Mouse (Mus musculus) megakaryocyte-erythroid progenitor cell, adult 5-6 weeks (primary cell): ENCODE data around the gene Fgfr2. TPM values are rescaled to one million over a fixed set of nuclear protein-coding genes. Genes with fewer than 3 reads are reported as not detected.

Source experiments
- ATAC-seq: replicated peaks from 2 replicates; pipeline ENCODE4 v1.8.0; 2016; ENCODE audit warnings: mild to moderate bottlenecking, inconsistent platforms; ENCODE audit not compliant: severe bottlenecking, poor library complexity, low FRiP score, low TSS enrichment
- total RNA-seq, 2 experiments: library from RNA; stranded (forward) in 1 of 2; stranded (reverse) in 1 of 2; fragments of 200-1000, 215-1000 nt in 1 of 2; fragments of >200 nt in 1 of 2; fragmentation: Nextera tagmentation in 1 of 2; gene quantifications; 2 replicates each; pipeline ENCODE4 v1.2.3; 2014 to 2017

The Fgfr2 gene
- total RNA-seq, 2 experiments from 2014 or later = not detected

DNA sequence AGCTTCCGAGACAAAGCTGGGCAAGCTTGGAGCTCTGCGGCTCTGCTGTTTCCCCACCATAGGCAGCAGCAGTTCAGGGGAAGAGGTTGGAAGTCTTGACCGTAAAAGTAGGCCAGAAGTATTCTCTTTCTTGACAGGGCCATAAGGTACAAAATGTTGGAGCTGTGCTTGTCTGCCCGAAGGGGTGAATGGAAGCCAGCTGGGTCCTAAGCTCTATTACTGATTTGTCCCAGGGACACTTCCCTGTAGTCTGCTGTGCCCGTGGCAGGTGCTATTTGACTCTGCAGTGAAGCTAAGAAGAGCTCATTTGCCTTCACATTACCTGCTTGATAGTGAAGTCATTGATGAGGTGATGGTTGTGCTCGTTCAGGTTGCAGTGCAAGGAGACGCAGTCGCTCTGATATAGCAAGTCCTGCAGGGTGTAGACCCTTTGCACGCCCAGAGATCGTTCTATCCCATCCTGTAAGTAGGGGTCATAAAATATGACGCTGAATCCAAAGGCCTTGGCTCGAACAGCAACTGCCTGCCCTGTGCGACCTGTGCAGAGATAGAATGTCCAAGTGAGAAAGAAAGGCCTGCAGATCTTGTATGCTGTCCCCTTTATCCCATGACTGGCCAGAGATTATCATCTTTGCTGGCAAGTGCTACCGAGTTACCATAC lies 131.8 kb downstream of the Fgfr2 start:
- no peak for ATAC-seq

DNA sequence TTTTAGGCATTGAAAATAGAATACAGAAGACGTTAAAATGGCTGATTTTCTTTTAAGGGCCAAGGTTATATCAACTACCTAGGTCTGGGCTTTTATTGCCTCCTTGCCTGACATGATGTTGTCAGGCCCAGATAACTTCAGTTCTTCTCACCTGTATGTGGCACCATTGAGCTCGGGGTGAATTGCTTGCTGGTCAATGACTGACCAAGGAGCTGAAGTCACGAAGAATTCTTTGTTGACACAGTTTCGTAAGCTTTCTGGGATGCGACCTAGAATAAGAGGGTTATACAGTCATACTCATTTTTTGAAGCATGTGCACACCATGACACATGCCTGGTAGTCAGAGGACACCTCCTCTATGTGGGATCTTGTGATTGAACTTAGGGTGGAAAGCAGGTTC lies 133.3 kb downstream of the Fgfr2 start:
- ATAC-seq = no peak

DNA sequence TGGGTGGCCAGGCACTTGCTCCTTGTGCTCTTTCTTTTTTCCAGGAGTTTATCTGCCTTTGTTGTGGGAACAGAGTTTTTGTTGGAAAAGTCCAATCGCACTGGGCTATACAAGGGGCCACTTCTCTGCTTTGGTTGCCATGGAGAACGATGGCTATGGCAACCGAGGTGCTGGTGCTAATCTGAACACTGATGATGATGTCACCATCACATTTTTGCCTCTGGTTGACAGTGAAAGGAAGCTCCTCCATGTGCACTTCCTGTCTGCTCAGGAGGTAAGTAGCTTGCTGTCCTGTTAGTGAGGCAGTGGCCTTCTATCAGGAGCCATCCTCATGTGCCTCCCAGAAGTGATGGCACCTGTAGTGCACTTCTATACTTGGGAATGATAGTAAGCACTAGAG lies 140.5 kb downstream of the Fgfr2 start:
- no peak for ATAC-seq

DNA sequence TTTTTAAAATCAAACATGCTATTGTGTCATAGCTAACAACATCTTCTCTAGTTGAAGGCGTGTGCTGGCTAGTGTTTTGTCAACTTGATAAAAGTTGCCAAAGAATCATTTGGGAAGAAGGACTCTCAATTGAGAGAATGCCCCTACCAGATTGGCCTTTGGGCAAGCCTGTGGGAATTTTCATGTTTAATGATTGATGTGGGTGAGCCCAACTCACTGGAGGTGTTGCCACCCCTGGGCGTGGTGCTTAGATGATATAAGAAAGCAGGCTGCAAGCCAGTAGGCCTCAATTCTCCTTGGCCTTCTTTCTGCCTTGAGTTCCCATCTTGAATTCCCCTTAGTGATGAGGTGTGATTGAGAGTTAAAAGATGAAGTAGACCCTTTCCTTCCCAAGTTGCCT lies 145.2 kb downstream of the Fgfr2 start:
- no peak for ATAC-seq

DNA sequence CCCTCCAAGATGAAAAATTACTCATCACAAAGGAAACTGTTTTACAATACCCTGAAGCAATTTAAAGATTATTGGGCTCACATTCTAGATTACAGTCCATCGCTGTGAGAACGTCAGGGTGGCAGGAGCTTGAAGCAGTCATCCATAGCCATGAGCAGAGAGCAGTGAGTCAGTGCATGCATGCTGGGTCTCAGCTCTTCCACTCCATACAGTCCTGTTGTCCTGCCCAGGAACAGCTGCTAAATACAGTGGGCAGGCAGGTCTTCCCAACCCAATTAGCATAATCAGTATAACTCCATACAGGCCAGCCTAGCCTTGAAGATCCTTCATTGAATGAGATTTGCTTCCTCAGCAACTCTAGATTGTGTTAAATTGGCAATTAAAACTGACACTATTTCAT lies 147.1 kb downstream of the Fgfr2 start:
- no peak for ATAC-seq

DNA sequence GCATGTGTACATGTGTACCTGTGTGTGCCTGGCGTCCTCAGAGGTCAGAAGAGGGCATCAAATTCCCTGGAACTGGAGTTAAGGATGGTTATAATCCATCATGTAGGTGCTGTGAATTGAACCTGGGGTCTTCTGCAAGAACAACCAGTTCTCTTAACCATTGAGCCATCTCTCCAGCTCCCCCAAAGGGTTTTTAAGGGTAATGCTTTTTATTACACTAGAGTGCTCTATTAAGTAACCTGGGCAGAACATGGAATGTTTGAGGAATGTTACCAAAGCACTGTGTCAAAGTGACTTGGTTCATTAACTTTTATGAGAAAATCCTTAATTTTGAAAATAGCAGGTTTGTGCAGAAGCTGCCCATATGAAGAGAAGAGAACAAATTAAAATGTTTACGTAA lies 151.1 kb downstream of the Fgfr2 start:
- no peak for ATAC-seq

DNA sequence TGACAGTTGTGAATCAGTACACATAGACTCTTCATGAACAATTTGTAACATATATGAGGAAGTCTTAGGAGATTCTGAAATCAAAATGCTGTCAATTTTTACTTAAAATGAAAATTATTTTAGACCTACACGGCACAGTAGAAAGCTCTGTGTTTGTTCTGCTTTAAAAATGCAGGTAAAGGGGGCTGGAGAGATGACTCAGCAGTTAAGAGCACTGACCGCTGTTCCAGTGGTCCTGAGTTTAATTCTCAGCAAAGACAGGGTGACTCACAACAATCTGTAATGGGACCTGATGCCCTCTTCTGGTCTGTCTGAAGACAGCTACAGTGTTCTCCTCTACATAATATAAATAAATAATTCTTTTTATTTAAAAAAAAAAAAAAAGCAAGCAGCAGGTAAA lies 157.4 kb downstream of the Fgfr2 start:
- no peak for ATAC-seq

DNA sequence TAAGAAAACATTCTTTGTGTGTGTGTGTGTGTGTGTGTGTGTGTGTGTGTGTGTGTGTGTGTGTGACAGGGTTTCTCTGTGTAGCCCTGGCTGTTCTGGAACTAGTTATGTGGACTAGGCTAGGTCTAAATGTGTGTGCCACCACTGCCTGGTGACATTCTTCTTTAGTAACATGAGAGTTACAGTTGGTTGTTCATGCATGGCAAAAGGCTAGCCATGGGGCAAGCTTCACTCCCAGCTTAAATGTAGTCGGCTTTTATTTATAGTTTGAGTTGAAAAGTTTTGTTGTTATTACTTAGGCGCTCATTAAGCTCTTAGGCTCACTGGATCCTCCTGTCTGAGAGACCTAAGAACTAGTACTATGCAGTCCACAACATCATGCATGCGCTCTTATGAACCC lies 158.8 kb downstream of the Fgfr2 start:
- ATAC-seq = no peak

DNA sequence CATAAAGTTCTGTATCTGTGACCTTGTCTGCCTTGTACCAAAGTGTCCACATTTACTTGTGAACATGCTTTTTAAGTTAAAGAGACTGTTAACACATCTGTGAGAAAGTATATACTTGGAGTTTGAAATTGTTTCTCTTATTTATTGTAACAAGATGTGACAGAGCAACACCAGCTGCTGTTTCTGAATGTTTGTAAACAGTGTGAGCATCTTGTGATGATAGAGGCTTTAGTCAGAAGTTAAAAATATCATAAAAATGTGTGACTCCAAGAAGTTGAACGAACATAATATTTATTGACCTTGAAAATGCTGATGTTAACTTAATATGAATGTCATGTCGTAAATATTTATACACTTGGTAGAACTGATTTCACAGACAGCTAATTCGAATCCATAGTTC lies 172.5 kb downstream of the Fgfr2 start:
- no peak for ATAC-seq

DNA sequence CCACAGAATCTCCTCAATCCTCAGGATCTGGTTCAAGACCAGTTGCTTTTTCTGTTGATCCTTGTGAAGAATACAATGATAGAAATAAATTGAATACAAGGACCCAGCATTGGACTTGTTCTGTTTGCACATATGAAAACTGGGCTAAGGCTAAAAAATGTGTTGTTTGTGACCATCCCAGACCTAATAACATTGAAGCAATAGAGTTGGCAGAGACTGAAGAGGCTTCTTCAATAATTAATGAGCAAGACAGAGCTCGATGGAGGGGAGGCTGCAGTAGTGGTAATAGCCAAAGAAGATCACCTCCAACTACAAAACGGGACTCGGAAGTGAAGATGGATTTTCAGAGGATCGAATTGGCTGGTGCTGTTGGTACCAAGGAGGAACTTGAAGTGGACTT lies 173.2 kb downstream of the Fgfr2 start:
- ATAC-seq = no peak

DNA sequence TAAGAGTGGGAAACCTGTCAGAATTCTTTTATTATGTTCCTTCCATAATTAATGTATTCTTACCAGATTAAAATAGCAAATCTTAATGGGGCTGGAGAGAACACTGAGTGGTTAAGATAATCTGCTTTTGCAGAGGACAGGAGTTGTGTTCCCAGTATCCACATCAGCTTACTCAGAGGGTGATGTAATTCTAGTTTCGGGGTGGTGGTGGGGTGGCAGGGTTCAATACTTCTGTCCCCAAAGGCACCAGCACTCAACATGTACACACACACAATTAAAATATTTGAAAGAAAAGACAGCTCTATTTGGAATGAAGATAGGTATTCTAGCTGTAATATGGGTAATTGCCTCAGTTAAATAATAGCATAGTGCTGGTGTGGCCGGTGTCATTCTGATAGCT lies 182.6 kb downstream of the Fgfr2 start:
- ATAC-seq = no peak

DNA sequence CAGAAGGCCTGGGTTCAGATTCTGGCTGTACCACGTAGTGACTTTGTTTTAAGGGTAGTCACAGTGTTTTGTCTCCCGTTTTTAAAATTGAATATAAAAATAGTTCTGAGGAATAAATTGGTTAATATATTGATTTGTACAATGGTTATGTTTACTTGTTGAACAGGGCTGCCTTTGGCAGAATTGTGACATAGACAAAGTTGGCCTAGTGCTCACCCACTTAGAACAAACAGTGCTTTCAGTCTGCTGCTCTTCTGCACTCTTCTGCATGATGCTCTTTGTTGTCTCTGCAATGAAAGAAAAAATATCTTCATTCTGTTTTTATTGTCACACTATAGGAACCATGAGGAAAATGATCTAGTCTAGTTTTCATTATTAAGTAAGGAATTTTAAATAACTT lies 184.0 kb downstream of the Fgfr2 start:
- no peak for ATAC-seq

DNA sequence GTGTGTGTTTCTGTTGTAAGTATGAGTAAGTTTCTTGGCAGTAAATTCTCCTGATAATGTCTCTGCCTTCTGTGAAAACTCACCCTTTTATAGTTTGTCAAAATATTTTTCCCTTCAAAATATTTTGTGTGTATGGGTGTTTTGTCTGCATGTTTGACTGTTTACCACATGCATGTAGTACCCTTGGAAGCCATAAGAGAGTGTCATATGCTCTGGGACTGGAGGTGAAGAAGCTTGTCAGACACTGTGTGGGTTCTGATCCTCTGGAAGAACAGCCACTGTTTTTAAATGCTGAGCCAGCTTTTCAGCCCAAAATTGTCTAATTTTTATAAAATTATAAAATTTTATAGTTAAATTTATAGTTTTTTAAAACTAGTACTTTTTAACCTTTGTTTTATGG lies 188.4 kb downstream of the Fgfr2 start:
- no peak for ATAC-seq

DNA sequence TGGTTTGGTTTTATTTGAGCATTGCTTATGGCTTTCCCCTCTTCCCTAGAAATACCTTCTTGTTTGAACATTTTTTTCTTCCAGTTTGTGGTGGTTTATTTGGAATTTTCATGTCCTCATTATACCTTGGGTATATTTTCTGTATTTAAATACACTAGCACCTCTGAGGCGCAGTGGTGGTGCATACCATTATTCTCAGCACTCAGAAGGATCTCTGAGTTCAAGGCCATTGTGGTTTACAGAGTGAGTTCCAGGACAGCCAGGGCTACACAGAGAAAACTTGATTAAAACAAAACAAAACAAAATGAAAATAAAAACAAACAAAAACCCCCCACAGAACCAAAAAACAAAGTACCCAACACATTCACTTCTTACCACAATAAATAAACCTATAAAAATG lies 189.8 kb downstream of the Fgfr2 start:
- ATAC-seq = no peak

DNA sequence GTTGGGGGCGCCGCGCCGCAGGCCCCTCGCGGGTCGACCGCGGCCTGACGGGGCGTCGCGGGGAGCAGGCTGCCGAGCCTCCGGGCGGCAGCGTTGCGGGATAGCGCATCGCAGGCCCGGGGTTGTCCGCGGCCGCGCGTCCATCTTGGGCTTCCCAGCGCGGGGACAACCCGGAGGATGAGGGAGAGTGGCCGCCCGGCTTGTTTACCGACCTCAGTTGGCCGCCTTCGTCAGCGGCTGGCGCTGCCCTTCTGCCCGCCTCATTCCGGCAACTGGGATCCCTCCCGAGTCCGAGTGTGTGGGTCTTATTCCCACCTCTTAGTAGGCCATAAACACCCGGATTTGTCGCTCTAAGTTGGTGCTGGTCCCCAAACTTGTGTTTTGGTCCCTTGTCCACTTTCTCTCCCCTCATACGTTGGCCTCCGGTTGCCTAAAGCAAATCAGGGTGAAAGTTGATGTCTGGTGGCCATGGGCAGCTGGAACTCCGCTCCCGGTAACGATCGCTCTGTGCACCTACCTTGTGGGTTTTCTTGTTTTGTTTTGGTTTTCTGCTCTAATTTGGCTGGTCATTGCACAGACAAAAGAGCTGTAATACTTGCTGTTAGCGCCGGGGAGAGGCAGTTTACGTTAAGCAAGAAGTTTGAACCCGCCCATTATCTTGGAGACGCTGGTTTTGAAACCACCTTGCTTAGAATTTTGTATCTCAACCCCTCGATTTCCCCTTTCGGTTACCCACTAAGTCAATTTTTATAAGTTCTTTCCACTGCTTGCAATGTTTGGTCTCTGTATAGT lies 191.4 kb downstream of the Fgfr2 start:
- ATAC-seq = peak; percentile 46

DNA sequence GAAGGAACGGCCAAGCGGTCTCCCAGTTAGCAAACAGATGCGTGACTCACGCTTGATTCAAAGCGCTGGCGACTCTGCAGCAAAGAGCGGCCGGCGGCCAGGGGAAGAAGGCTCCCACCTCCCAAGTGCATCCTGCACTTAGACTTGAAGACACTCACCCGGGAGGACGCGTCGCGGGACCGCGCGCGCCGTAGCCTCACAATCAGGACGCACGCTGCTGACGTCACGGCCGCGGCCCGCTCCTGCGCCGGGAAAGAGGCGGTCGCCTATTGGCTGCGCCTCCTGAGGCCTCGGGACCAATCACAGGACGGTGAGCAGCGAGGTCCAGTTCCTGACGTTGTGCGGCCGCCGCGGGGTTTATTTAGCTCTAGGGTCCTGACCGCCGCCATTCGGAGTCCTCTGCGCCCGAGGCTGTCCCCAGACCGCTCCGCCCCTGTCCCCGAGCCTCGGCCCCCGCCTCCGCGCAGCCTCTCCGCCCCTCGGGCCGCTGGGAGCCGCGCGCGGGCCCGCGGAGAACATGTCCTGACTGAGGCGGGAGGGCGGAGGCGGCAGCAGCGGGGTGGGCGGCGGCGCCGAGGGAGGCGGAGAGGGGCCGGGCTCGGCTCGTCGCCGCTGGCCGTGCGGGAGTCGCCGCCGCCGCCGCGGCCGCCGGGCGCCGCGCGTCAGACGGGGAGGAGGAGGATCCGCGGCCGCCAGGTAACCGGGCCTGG lies 192.1 kb downstream of the Fgfr2 start, which contains the start of gene Zranb1:
Zranb1 (plus strand) TSS at position 293 of the 710 bp plus-strand sequence.
- ATAC-seq = peak; percentile 93

DNA sequence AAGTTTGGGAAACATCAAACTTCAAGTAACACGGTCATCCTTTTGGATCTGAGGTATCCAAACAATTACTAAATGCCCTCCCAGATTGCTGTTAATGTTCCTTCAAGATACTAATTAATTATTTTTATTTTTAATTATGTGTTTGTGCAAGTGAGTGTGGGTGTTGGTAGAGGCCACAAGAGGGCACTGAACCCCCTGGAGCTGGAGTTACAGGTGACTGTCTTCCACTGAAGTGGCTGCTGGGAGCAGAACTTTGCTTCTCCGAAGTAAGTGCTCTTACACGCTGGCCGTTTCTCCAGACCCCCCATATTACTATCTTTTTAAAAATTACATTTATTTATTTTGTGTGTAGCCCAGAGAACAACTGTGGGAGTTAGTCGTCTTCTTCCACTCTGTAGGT lies 193.1 kb downstream of the Fgfr2 start:
- ATAC-seq = no peak

DNA sequence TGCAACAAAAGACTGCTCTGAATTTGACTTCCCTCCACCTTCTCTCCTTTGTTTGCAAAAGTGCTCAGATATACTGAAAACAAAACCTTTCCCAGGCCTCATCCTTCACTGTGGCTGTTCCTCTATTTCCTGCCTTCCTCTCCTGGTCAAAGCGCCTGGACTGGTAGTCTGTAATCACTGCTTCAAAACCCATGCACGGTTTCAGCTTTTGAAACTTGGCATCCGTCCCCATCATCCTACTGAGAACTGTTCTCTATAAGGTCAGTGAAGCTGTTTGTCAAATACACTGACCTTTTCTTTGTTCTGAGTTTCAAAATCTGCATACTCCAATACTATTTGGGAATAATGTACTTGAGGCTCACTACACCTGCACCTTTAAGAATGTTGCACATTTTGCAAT lies 195.9 kb downstream of the Fgfr2 start:
- no peak for ATAC-seq

DNA sequence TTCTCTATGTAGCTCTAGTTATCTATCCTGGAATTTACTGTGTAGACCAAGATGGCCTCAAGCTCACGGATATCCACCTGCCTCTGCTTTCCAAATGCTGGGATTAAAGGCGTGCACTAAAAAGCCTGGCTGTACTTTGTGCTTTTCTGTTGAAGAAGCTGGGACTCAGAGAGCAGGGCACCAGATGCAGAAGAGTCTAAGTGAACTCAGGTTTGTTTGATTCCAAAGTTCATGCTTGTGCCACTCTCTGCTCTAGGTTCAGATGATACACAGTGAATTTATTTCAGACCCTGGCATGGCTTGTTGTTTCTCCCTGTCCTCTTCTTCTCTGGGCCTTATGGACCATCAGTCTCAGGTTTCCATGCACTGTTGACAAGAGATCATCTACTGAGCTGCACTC lies 197.9 kb downstream of the Fgfr2 start:
- no peak for ATAC-seq

DNA sequence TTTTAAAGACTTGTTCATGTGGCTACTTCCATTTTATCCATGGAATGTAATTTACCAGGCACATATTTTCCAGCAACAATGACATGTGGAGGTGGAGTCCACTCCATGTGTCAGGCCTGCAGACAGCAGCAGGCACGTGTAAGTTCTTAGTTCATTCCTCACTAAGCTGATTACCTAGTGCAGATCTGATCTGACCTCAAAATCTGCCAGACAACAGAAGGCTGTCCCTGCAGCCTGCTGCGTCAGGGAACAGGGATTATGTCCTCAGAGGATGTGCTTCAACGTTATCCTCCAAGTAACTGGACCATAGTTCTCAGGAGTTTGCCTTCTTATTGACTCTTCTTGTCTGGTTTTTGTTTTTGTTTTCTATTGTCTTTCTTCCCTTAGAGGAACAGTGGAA lies 201.2 kb downstream of the Fgfr2 start:
- ATAC-seq = no peak

DNA sequence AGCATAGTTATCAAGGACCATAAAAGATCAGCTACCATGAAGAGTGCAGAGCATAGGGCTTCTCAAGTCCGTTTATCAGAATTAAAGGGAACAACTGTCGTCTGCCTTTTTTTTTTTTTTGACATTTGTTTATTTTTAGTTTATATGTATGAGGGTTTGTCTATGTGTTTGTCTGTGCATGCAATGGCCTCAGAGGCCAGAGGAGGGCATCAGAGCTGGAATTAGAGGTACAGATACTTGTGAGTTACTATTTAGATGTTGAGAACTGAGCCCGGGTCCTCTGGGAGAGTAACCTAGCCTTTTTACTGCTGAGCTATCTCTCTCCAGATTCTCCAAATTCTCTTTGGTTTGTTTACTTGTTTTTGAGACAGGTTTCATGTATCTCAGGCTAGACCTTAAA lies 219.4 kb downstream of the Fgfr2 start:
- 0 out of 2 replicates have a peak, but pooled peaks have one; percentile 35 for ATAC-seq
